8 mouse cellular contexts compared by ENCODE assay signal in genomic region chr11:75170136-75170751, GRCm38 (mm10). TPM values are rescaled to one million over a fixed set of nuclear protein-coding genes. Genes with fewer than 3 reads are reported as not detected.
A peak's percentile ranks its signal among the peaks of the same experiment; 100 is the strongest.
DNase-seq lines count a peak whose midpoint lies in the region; ATAC-seq lines count a peak whose summit lies in the region.

No protein-coding gene starts in this region.

- peak; percentile 32 for ATAC-seq in intestine, embryonic 14.5 days (replicated peaks; ENCODE audit: low FRiP score, low TSS enrichment, low read depth)
- peak; percentile 46 for ATAC-seq in megakaryocyte-erythroid progenitor cell, adult 5-6 weeks (replicated peaks; ENCODE audit: low FRiP score, low TSS enrichment, poor library complexity, severe bottlenecking)

- intact Hi-C loops in left cerebral cortex, postnatal 10 days (cut with DNase I): loop anchor here (2.0 to 10.0 kb wide), 2 partner anchors 223 to 345 kb away; partner anchors contain the start of genes Rilp and Scarf1

- peak overlapping the region; percentile 65 for H3K4me3 ChIP-seq in intestine, embryonic 14.5 days (ENCODE audit: low read depth, low read length)

- H3K4me2 ChIP-seq in intestine, embryonic 14.5 days (ENCODE audit: low read length): peak overlapping the region; percentile 77

- peaks cover 18% of the 10 kb centered on the region for H3K36me3 ChIP-seq in intestine, embryonic 14.5 days (ENCODE audit: control insufficient read depth, insufficient read depth, low read length)

- DNase-seq in adrenal gland, adult 18-20 months (ENCODE audit: low spot score in 2 of 2): peak; percentile 89 to 95
- DNase-seq in embryo, embryonic 11 days: peak; percentile 93
- peak; percentile 87 for DNase-seq in gastrocnemius, postnatal 25 days
- DNase-seq in intestine, embryonic 14.5 days (ENCODE audit: low spot score): peak; percentile 98
- peak; percentile 85 to 94 for DNase-seq in left cerebral cortex, postnatal 10 days (ENCODE audit: extremely low spot score in 1 of 2, low spot score in 2 of 2)
- DNase-seq in right cerebral cortex, postnatal 25 days: peak; percentile 88
- DNase-seq in urinary bladder, postnatal 4 days (ENCODE audit: low spot score in 2 of 2): peak; percentile 85 to 92

- under 1% methylated on average over 38 of the region's 38 CpGs for WGBS in intestine, embryonic 14.5 days

- H3K9ac ChIP-seq in intestine, embryonic 14.5 days (ENCODE audit: low read length): peak overlapping the region; percentile 34

- no peaks in the 10 kb centered on the region for H3K9me3 ChIP-seq in intestine, embryonic 14.5 days (ENCODE audit: control insufficient read depth, low read length)

- H3K27ac ChIP-seq in intestine, embryonic 14.5 days (ENCODE audit: low read depth): peak overlapping the region; percentile 47; the same call in 1 of the 2 replicates

- peaks cover 52% of the 10 kb centered on the region for H3K27me3 ChIP-seq in intestine, embryonic 14.5 days (replicated peaks; ENCODE audit: control insufficient read depth, insufficient read depth, low read length)

- H3K4me1 ChIP-seq in intestine, embryonic 14.5 days (replicated peaks; ENCODE audit: control insufficient read depth, insufficient read depth, low read length): peaks cover 30% of the 10 kb centered on the region

RNA-seq across cellular contexts. Expression of gene Hic1, which starts 0.9 kb away (rescaled TPM):
- 10 to 100 TPM in 1 of 2 experiments, 1 to 10 TPM in 1; 5.4 to 13.1 TPM for total RNA-seq in adrenal gland, adult 18-20 months (2021)
- total RNA-seq in gastrocnemius, postnatal 25 days (2021): 1 to 10 TPM; 5.7 to 5.9 TPM
- 13.0 and 14.5 TPM in 2 replicates for polyA plus RNA-seq in intestine, embryonic 14.5 days (2014; fragmentation: Nextera tagmentation; extraction: Ambion mirVana)
- total RNA-seq in left cerebral cortex, postnatal 10 days (2021): 1 to 10 TPM; 3.9 to 5.3 TPM
- 0.17 TPM in 1 of 2 replicates, not detected in the other for total RNA-seq in megakaryocyte-erythroid progenitor cell, adult 5-6 weeks (2014; fragmentation: Nextera tagmentation)
- total RNA-seq in megakaryocyte-erythroid progenitor cell, adult 5-6 weeks (2017): 0.52 TPM in 1 of 2 replicates, not detected in the other

RNA-seq across cellular contexts. Expression of gene Ovca2, which starts 8.4 kb away (rescaled TPM):
- total RNA-seq in adrenal gland, adult 18-20 months (2021): 10 to 100 TPM; 15.9 to 19.8 TPM
- total RNA-seq in gastrocnemius, postnatal 25 days (2021): 1 to 10 TPM; 2.8 to 3.3 TPM
- 29.9 and 32.2 TPM in 2 replicates for polyA plus RNA-seq in intestine, embryonic 14.5 days (2014; fragmentation: Nextera tagmentation; extraction: Ambion mirVana)
- 10 to 100 TPM in 1 of 2 experiments, 1 to 10 TPM in 1; 9.2 to 11.3 TPM for total RNA-seq in left cerebral cortex, postnatal 10 days (2021)
- total RNA-seq in megakaryocyte-erythroid progenitor cell, adult 5-6 weeks (2014; fragmentation: Nextera tagmentation): 18.8 and 21.3 TPM in 2 replicates
- total RNA-seq in megakaryocyte-erythroid progenitor cell, adult 5-6 weeks (2017): 17.6 and 29.0 TPM in 2 replicates

RNA-seq across cellular contexts. Expression of gene Dph1, which starts 20.8 kb away (rescaled TPM):
- total RNA-seq in adrenal gland, adult 18-20 months (2021): 10 to 100 TPM; 23.4 to 34.5 TPM
- total RNA-seq in gastrocnemius, postnatal 25 days (2021): 1 to 10 TPM; 5.6 to 5.8 TPM
- polyA plus RNA-seq in intestine, embryonic 14.5 days (2014; fragmentation: Nextera tagmentation; extraction: Ambion mirVana): 27.9 and 31.5 TPM in 2 replicates
- total RNA-seq in left cerebral cortex, postnatal 10 days (2021): 10 to 100 TPM; 14.1 to 15.9 TPM
- total RNA-seq in megakaryocyte-erythroid progenitor cell, adult 5-6 weeks (2014; fragmentation: Nextera tagmentation): 22.3 and 25.0 TPM in 2 replicates
- total RNA-seq in megakaryocyte-erythroid progenitor cell, adult 5-6 weeks (2017): 13.3 and 14.2 TPM in 2 replicates

RNA-seq across cellular contexts. Expression of gene Rtn4rl1, which starts 23.3 kb away (rescaled TPM):
- total RNA-seq in adrenal gland, adult 18-20 months (2021): 10 to 100 TPM; 27.7 to 33.2 TPM
- total RNA-seq in gastrocnemius, postnatal 25 days (2021): 1 to 10 TPM in 1 of 2 experiments, under 1 TPM in 1; 1.00 to 1.7 TPM
- polyA plus RNA-seq in intestine, embryonic 14.5 days (2014; fragmentation: Nextera tagmentation; extraction: Ambion mirVana): 1.6 and 2.0 TPM in 2 replicates
- 10 to 100 TPM; 44.8 to 46.9 TPM for total RNA-seq in left cerebral cortex, postnatal 10 days (2021)
- total RNA-seq in megakaryocyte-erythroid progenitor cell, adult 5-6 weeks (2014; fragmentation: Nextera tagmentation): not detected in 2 replicates
- total RNA-seq in megakaryocyte-erythroid progenitor cell, adult 5-6 weeks (2017): 0.80 TPM in 1 of 2 replicates, not detected in the other

Comparison
In these comparisons a context has a peak if more than half of its experiments do, and no peak if none do; other contexts are left out.
1. Peak in every context shown above with its lines: DNase-seq, ATAC-seq, H3K4me3 ChIP-seq and H3K27ac ChIP-seq.